Mouse (Mus musculus) neural tube, embryonic 14.5 days (tissue): ENCODE measurements around the gene Adgra1. TPM values are rescaled to one million over a fixed set of nuclear protein-coding genes. Genes with fewer than 3 reads are reported as not detected.

Source experiments
- ATAC-seq: fragments of 200-750 bp; cut with Nextera tagmentation; 2 replicates; pipeline ENCODE4 v1.8.0; 2017; ENCODE audit warnings: low read depth, mild to moderate bottlenecking, moderate TSS enrichment, moderate library complexity
- H3K27ac ChIP-seq: fragments of 300-500 bp; sonication (generic); 2 replicates; pipeline ENCODE4 v1.5.1; 2014; ENCODE audit warnings: low read depth, mild to moderate bottlenecking, control low read depth, low read length, moderate library complexity, mixed read lengths
- H3K27me3 ChIP-seq: fragments of 300-500 bp; sonication (generic); 2 replicates; pipeline ENCODE4 v1.6.1; 2014; ENCODE audit warnings: low read length; ENCODE audit not compliant: control insufficient read depth, insufficient read depth
- H3K36me3 ChIP-seq: fragments of 300-500 bp; sonication (generic); 2 replicates; pipeline ENCODE4 v1.6.1; 2014; ENCODE audit warnings: low read length, mixed read lengths; ENCODE audit not compliant: control insufficient read depth, insufficient read depth
- H3K4me1 ChIP-seq: fragments of 300-500 bp; sonication (generic); 2 replicates; pipeline ENCODE4 v1.6.1; 2014; ENCODE audit warnings: low read length; ENCODE audit not compliant: control insufficient read depth, insufficient read depth
- H3K4me2 ChIP-seq: fragments of 300-500 bp; sonication (generic); 2 replicates; pipeline ENCODE4 v1.6.1; 2014; ENCODE audit warnings: mild to moderate bottlenecking, low read depth, low read length, control low read depth
- H3K4me3 ChIP-seq: fragments of 300-500 bp; sonication (generic); 2 replicates; pipeline ENCODE4 v1.5.1; 2014; ENCODE audit warnings: low read depth, low read length, control low read depth, mixed read lengths
- H3K9ac ChIP-seq: fragments of 300-500 bp; sonication (generic); replicated peaks from 2 replicates; pipeline ENCODE4 v1.6.1; 2014; ENCODE audit warnings: low read depth, mild to moderate bottlenecking, control low read depth, low read length, mixed read lengths
- H3K9me3 ChIP-seq: fragments of 300-500 bp; sonication (generic); 2 replicates; pipeline ENCODE4 v1.6.1; 2016; ENCODE audit warnings: low read length; ENCODE audit not compliant: control insufficient read depth
- WGBS: fragments of 180-500 bp; shearing (Covaris S2); extraction: QIAGEN DNeasy Blood & Tissue Kit; methylation state at CpG from one replicate; pipeline ENCODE4 v1.1.7; 2014; 5-methylcytosine and 5-hydroxymethylcytosine counted together
- polyA plus RNA-seq: library from polyadenylated mRNA; unstranded; fragments of >200 nt; fragmentation: Nextera tagmentation; extraction: Ambion mirVana; gene quantifications from 2 replicates; pipeline ENCODE4 v1.2.1, GENCODE M21; 2014

Gene Adgra1
- polyA plus RNA-seq, 1 experiment from 2014 or later: 25.0 TPM

DNA sequence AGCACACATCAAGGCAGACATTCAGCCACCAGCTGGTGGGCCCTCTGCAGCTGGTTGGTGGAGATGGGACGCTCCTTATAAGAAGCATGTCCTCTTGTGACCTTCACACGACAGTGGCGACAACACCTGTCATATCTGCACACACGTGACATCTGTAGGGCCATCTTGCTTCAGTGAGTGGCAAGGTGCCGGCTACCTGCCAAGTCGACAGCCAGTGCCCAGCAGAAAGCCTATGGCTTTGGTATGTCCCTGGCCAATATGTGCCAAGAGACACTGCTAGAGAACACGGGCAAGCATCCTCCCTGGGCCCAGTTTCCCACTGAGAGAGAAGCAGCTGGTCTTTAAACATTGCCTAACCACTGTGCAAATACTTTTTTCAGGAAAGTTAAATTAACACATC, 22.3 kb upstream of the Adgra1 start:
- Histone ChIP-seq H3K4me3 (no peak overlapping the region), H3K36me3 (no peaks in the 10 kb centered on the region), H3K4me1 (no peaks in the 10 kb centered on the region), H3K9ac (no peak overlapping the region), H3K9me3 (no peaks in the 10 kb centered on the region), H3K4me2 (no peak overlapping the region), H3K27me3 (no peaks in the 10 kb centered on the region), H3K27ac (no peak overlapping the region)
- WGBS: 87% methylated on average over 7 of the region's 7 CpGs
- no peak for ATAC-seq

DNA sequence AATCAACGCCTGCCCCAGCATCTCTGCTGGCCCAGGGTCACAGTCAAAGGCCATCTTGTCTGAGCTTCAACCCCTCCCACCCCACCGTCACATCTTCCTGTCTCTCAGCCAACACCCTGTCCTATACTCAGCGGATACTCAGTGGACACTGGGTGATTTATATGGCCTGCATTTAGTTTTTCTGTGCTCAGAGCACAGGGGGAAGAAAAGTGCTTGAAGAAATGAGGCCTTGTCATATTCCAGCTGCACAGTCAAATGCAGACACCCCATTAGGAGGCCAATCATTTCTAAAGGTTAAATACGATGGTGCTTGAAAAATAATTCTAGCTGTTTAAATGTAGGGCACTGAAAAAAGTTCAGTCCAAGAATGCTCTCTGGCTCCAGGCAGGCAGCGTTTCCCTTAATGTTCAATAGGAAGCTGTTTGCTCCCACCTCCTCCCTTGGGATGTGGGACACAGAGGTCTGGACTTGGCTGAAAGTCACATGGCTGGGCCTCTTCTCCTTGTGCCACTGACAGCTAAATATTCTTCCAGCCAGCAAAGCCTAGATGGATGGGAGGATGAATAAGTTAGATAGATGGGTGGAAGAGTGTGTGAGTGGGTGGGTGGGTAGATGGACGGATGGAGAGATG, 20.3 kb upstream of the Adgra1 start:
- Histone ChIP-seq H3K36me3 (no peaks in the 10 kb centered on the region), H3K4me3 (no peak overlapping the region), H3K9ac (no peak overlapping the region), H3K9me3 (no peaks in the 10 kb centered on the region), H3K27me3 (no peaks in the 10 kb centered on the region), H3K4me1 (0 out of 2 replicates have a peak, but pooled peaks cover 1% of the 10 kb centered on the region), H3K27ac (no peak overlapping the region), H3K4me2 (no peak overlapping the region)
- 90% methylated on average over 6 of the region's 6 CpGs for WGBS
- ATAC-seq: no peak

DNA sequence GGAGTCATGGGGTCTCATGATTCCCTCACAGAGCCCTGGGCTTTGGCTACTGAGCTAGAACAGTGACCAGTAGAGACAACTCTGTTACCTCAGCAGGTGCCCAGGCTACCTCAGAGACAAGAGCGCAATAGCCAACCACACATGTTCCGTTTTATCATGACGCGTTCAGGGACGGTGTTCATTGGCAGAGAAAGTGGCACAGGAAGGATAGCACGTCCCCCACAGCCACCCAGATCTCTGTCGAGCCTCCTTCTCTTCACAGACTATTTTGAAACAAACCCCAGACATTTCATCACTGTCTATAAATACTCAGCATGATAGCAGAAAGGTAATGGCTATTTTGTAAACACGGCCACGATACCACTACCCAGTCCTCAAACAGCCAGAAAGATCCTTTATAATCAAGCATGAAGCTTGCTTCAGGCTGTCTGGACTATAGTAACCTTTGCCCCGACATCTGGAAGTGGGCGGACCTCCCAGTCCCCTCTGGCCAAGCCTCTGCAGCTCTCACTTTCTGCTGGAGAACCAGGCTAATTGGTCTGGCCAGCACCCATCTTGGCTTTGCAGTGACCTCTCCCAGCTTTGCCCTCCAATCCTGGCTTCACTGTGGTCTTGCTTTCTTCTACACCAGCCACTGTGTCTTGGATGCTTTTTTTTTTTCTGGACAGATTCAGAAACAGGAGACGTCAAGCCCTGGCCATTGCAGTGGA, 11.5 kb upstream of the Adgra1 start:
- ATAC-seq: no peak
- WGBS: 85% methylated on average over 12 of the region's 12 CpGs

DNA sequence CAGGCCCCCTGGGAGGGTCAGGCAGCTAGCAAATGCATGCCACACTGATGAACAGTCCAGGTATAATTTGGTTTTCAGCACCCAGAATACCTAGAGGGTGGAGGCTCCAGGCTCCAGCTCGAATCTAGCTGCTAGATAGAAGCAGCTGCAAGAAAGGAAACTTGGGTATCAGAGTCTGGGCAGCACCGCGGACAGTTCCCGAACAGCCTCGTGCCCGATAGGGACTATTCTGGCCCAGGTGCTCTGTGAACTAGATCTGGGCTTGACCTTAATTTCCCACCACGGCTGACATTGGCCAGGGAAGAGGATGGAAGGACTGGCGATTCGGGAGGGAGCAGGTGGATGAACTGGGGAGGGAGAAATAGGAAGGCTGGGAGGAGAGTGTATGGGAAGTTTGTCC, 6.3 kb upstream of the Adgra1 start:
- H3K36me3 ChIP-seq: no peaks in the 10 kb centered on the region
- H3K4me3 ChIP-seq: no peak overlapping the region
- H3K4me2 ChIP-seq: no peak overlapping the region
- H3K27ac ChIP-seq: no peak overlapping the region
- H3K9me3 ChIP-seq: no peaks in the 10 kb centered on the region
- ATAC-seq: no peak
- no peaks in the 10 kb centered on the region for H3K27me3 ChIP-seq
- H3K4me1 ChIP-seq: no peaks in the 10 kb centered on the region
- no peak overlapping the region for H3K9ac ChIP-seq
- WGBS: 12% methylated on average over 9 of the region's 9 CpGs

More for the DNA sequence above, 11.5 kb upstream of the Adgra1 start:
- Histone ChIP-seq H3K4me2 (no peak overlapping the region), H3K36me3 (no peaks in the 10 kb centered on the region), H3K9me3 (no peaks in the 10 kb centered on the region), H3K27ac (no peak overlapping the region), H3K27me3 (no peaks in the 10 kb centered on the region), H3K4me3 (no peak overlapping the region), H3K9ac (no peak overlapping the region), H3K4me1 (0 out of 2 replicates have a peak, but pooled peaks cover 3% of the 10 kb centered on the region)

DNA sequence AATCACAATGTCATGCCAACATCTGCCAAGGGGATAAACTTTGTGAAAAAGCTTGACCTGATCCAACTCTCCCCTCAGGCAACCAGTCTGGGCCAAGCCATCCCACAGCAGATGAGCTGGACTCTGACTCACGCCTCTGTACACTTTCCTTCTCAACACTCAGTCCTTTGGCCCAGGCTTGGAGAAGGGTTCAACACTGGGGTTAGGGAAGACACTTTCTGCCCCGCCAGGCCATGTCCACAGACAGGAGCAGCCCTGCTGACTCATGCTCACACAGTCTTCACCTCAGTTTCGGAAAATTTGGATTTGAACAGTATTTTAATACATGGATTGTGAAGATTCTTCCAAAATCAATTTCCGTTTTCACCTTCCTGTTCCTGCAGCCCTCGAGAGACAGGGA, 442 bp upstream of the Adgra1 start:
- Histone ChIP-seq H3K4me2 (peak overlapping the region; percentile 45), H3K9ac (peak overlapping the region; percentile 2), H3K36me3 (no peaks in the 10 kb centered on the region), H3K27ac (peak overlapping the region; percentile 76), H3K4me1 (peaks cover 24% of the 10 kb centered on the region), H3K27me3 (no peaks in the 10 kb centered on the region), H3K4me3 (peak overlapping the region; percentile 22; the same call in 1 of the 2 replicates), H3K9me3 (no peaks in the 10 kb centered on the region)
- 42% methylated on average over 5 of the region's 5 CpGs for WGBS
- ATAC-seq: no peak

DNA sequence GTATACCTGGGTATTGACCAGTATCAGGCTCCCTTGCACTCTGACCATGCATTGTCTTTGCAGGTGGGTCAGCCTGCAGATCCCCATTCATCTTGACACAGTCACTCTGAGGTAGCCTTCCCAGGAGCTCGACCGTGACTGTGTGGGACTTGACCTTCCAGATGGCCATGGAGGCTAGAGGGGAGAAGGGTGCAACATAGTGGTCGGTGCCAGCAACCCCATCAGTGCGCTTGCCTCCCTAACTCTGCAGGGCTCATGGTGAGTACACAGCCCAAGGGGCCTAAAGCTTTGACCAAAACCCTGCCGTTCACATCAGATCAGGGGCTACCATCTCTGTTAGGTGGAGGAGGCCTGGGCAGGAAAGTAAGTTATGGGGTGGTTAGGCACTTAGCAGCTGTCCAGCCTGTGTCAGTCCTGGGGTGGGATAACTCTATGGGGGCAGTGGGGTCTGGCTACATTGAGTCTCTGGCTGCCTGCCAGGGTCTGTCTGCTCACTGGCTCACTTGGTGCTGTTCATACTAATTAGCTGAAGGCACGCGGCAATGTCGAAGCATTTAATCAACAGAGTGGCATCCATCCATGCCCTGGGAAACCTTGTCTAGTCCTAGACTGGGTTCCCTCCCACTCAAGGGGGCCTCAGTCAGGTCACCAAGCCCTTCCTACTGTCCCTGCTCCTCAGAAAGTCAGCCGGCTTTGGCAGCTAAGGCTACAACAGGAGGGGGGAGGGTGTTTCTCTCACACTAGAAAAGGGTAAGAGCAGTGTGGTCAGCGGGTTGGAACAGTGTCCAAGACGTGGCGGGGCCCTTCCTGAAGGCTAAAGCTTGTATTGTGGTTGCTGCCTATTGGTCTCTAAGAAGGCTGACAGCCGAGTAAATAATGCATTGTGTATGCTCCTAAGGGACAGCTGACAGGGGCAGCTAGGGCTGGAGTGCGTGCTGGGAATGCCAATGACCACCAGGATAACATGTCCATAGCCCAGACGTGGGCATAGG, 1.5 kb downstream of the Adgra1 start:
- Histone ChIP-seq H3K27me3 (no peaks in the 10 kb centered on the region), H3K36me3 (no peaks in the 10 kb centered on the region), H3K4me3 (peak overlapping the region; percentile 22), H3K27ac (peak overlapping the region; percentile 64; the same call in 1 of the 2 replicates), H3K4me1 (peaks cover 24% of the 10 kb centered on the region), H3K9ac (peak overlapping the region; percentile 11; the same call in 1 of the 2 replicates), H3K9me3 (no peaks in the 10 kb centered on the region), H3K4me2 (peak overlapping the region; percentile 45)
- ATAC-seq: peak; percentile 65
- WGBS: 24% methylated on average over 15 of the region's 15 CpGs

DNA sequence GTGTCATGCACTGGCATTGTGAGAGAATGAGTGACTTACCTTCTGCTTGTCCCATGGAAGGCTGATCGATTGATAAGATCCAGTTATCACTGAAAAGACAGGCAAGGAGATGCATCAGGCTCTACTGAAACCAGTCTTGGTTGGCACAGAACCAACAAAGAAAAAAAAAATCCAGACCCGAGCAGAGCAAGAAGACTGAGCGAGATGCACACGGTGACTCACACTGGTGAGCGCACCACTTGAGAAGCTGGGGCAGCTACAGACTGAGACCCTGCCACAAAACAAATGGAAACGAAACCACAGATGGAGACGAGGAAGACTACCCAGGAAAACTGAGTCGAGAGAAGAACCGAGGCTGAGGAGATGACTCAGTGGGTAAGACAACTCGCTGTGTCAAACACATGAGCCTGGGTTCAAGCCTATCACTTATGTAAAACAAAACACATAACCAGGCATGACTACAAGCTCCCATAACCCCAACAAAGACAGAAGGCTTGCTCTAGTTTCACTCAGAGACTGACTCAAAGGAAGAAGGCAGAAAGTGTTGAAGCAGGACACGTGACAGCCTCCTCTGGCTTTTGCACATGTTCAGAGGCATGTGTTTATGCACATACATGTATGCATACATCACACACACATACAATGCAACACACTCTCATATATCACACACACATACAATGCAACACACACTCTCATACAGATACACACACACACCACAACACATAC, 6.6 kb downstream of the Adgra1 start:
- Histone ChIP-seq H3K27me3 (no peaks in the 10 kb centered on the region), H3K27ac (no peak overlapping the region), H3K9ac (no peak overlapping the region), H3K4me2 (no peak overlapping the region), H3K4me3 (no peak overlapping the region), H3K4me1 (peaks cover 9% of the 10 kb centered on the region), H3K9me3 (no peaks in the 10 kb centered on the region), H3K36me3 (no peaks in the 10 kb centered on the region)
- WGBS: 89% methylated on average over 11 of the region's 11 CpGs
- no peak for ATAC-seq

DNA sequence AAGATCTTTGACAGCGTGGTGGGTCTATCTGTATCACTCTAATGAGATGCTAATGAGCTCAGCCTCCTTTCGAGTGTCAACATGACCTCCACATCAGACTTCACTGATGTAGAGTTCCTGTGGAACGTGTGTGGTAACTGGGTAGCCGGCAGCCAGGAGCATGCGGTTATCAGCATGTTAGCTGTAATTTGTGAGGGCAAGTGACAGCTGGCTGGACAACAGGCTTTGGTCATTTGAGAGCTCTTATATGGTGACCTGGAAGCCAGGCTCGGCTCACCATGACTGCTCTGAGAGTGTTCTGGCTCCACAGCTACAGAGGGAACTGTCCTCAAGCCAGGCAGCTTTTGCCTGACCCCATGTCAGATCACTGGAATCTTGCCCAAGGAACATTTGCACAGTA, 8.4 kb downstream of the Adgra1 start:
- Histone ChIP-seq H3K9ac (no peak overlapping the region), H3K9me3 (no peaks in the 10 kb centered on the region), H3K4me1 (0 out of 2 replicates have a peak, but pooled peaks cover 3% of the 10 kb centered on the region), H3K4me2 (no peak overlapping the region), H3K27me3 (no peaks in the 10 kb centered on the region), H3K4me3 (no peak overlapping the region), H3K27ac (no peak overlapping the region), H3K36me3 (no peaks in the 10 kb centered on the region)
- WGBS: 71% methylated on average over 6 of the region's 6 CpGs
- ATAC-seq: no peak
